Mouse (Mus musculus): ENCODE results near the gene Gm10401.

The Gm10401 gene

DNA sequence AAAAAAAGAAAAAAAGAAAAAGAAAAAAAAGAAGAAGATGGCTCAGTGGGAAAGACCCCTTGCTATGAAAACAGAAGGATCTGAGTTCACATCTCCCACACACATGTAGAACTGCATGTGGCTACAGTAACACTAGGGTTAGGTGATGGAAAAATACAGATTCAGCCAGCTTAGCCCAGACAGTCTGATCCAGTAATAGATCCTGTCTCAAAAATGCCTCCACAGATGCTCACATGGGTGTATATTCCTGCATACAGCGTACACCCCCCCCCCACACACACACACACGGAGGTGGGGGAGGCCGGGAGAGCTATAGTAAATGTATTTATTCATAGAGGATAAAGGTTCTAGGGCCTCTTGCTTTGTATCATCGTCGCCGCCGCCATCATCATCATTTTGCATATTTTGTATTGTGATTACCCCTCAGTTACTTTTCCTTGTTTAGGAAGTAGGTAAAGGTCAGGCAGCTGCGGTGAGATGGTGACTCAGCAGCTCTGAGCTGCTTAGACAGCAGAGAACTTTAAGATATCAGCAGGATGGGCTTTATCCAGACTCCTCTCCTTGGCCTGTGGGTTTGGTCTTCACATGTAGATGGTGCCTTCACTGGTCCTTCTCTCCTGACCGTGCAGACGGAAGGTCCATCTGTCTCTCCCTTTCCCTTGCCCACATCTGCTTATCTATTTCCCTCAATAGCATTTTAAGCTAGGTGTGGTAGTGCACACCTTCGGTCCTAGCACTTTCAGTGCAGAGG, 29.2 kb downstream of the Gm10401 start:
- DNase-seq = no peak

DNA sequence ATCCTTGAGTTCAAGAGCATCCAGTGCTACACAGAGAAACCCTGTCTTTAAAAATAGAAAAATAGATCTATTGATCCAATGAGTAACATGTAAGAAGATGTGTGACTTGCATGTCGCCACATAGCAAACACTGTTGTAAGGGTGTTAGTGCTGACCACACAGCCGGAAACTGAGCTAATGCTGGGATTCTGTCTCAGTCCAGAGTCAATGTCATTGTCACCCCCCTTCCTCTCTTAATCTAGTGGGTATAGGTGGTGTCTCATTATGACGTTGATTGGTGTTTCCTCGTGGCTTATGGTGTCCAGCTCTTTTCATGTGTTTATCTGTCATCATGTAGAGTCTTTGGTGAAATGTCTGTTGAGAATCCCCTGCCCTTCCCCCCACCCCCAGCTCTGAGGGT, 31.9 kb downstream of the Gm10401 start:
- DNase-seq = no peak

DNA sequence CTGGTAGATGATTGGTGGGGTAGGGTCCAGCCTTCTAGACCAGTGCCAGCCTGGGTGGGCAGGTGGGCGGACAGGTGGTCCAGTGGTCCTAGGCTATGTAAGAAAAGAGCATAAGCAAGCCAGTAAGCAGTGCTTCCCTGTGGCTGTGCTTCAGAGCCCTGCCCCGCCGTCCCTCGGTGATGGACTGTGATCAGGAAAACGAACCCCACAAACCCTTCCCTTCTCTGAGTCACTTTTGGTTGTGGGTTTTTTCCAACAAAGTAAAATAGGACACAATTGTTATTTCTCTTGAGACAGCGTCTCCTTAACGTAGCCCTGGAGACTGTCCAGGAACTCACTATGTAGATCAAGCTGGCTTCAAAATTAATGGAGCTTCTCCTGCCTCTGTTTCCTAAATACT, 34.7 kb downstream of the Gm10401 start:
- DNase-seq = no peak

DNA sequence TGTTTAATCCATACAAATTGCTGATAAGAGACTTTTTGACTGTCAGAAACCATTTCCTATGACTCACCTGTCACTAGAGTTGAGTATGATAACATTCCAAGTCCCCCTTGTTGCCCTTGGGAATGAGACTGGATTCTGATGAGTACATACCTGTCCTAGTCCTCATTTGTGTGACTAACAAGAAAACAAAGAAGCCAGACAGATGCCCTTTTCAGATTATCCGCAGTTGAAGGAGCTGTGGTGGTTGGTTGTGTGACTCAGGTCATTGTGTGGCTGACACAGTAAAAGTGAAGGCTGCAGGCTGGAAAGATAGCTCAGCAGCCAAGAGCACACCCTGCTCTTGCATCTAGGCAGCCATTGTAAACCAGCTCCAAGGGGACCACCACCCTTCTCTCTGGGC, 35.5 kb downstream of the Gm10401 start:
- no peak for DNase-seq

DNA sequence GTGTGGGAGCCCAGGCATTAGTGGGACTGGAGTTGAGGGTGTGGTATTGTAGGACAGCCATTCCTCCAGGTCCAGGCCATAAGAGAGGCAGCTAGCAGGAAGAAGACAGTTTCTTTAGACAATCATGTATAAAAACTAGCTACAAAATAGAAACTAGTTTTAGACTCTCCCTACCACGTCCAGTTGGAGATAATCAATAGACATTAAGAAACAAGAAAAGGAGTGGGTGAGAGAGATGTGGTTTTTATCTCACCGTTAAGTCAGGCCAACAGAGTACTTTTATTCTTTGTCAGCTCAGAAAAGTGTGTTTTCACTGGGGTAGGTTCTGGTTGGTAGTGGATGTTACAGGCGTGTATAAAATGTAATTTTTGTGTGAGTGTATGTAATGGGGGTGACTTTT, 37.1 kb downstream of the Gm10401 start:
- no peak for DNase-seq

DNA sequence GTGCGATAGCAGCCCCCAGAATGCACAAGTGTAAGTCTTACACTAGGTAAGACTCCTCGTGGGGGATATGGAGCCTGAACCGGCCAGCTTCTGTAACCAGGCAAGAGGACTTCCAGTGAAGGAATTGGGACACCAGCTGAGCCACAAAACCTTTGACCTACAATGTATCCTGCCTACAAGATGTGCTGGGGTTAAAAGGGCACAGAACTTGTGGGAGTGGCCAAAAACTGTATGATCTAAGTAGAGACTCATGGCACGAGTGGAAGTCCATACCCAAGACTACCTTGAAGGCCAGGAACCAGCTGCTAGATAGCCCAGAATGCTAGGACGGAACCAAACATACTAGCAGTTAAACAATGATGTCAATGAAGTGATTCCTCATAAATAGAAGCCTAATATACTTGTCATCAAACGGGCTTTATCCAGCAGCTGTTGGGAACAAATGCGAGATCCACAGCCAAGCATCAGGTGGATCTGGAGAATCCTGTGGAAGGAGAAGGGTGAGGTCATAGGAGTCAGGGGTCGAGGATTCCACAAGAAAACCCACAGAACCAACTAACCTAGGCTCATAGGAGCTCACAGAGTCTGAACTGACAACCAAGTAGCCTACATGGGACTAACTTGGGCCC, 37.9 kb downstream of the Gm10401 start:
- DNase-seq = no peak

DNA sequence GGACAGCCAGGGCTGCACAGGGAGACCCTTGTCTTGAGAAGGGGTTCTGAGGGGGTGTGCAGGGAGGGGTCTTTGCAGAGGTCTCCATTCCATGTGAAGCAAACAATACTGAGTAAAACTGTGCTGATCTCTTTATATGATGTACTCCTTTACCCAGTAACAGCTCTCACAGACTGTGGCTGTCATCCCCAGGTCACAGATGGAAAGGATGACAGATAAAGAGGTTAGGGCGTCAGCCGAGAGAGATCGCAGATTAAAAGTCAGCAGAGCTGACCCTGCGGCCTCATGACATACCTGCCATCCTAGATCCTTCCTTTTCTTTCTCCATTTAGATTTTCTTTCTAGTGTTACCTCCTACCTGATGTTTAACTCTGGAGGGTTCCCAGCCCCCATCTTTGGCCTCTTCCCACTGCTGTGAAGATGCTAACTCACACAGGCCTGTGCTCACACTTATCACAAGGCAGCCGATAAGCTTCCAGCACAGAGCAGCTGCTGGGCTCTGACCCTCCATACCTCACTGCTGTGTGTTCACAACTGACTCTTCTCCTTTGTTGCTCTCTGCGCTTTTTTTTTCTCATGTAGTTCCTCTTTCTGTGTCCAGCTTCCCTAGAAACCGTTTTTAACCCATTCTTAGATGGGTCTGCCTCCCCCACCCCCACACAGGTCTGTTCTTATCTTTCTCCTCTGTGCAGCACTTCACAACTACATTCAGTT, 39.4 kb downstream of the Gm10401 start:
- DNase-seq = no peak

DNA sequence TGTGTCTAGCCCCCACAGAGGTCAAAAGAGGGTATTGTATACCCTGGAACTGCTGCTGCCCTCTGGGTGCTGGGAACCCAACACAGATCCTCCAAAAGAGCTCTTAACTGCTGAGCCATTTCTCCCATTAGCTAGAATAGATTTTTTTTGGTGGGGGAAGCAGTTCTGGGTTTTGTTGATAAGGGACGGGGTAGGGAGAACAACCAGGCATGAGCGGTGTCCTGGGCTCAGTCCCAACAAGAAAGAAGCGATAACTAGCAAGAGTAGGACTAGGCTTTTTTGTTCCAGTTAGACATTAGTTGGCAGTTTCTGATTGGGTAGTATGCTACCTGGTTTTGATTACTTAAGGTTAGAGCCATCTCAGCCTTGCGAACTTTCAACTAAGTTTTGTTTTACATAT, 40.9 kb downstream of the Gm10401 start:
- no peak for DNase-seq

DNA sequence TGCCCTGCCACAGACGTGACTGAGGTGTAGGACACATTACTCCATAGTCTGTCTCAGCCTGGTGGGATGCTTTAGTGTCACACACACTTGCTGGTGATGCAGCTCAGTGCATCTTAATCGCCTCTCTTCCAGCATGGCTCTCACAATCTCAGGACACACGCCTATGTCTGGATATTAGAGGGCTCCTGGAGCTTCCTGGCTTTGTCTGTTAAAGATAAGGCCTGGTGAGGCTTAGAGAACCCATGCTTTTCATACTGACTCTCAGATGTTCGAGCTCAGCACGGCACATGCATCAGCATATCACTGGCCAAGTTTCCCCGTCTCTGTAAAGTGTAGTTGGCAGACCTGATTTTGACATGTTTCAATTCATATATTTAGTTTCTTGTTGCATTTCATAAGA, 42.7 kb downstream of the Gm10401 start:
- DNase-seq = no peak

DNA sequence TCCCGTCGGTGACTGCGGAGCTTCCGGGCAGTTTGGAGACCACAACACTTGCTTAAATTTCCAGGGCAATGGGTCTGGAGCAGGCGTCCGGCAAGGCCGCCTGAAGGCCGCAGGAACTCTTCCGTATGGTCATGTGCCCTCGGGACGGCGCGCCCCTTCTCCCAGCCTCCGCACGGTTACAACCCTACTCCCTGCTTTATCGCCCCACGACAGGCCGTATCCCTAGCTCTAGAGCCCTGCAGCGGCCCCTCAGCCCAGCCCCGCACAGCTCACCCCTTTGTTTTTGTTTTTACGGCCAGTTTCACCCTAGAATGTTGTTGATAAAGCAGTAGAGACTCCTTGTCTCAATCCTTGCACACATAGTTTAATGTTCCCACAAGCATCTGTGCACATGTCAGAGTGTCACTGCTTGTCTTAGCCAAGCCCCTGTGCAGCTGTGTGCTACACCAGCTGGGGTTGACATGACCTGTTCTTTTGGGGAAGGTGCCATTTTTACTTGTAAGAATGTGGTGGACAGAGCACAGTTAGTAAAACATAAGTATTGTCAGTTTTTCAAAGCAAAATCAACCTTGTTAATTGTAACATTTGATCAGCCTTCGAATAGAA, 44.2 kb downstream of the Gm10401 start:
- DNase-seq = no peak

DNA sequence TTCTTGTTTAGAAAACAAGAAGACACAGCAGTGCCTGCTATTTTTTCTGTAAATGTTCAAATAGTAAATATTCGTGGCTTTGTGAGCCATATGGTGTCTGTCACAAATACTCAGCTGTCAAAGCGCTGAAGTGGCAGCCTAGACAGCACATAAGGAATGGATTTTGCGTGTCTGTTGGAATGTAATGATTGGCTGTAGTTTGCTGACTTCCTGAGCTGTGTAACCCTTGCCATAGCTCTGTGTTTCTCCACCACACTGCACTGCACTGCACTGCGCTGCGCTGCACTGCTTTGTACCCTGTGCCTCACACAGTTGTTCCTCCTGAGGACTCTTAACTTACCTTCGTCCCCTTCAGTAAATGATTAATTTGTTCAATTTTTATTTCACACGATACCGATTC, 45.5 kb downstream of the Gm10401 start:
- no peak for DNase-seq

DNA sequence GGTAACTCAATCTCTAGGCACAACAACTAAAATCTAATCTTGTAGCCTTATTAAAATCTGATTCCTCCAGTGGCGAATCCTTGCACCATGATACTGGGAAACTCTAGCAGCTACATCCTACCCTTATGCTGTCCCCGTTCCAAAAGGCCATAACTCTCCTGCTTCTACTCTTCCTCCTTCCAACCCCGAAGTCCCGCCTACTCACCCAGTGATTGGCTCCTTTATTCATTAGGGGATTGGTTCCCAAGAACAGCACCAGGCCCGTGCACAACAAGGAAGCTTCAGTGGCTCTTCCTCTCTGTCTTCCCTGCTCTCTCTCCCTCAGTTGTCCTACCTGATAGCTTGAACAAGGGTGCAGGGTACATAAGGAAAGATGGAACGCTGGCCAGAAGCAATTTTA, 47.3 kb downstream of the Gm10401 start:
- no peak for DNase-seq

DNA sequence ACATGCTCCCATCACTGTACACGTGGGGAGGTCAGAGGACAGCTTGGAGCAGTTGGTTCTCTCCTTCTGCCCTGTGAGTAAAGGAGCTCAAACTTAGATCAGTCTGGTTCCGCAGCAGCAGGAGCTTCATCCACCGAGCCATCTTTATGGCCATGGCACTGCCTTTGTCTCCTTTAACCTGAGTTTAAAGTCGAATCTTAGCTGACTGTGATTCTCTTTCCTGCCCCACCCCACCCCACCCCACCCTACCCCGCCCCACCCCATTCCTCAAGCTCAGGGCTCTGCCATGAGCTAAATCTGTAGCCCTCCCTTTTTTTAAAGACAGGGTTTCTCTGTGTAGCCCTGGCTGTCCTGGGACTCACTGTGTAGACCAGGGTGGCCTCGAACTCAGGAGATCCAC, 48.4 kb downstream of the Gm10401 start:
- no peak for DNase-seq
